Mouse (Mus musculus): ENCODE measurements at regions not wholly inside any gene's neighbourhood (a gene's known extent, or its start where the extent isn't known, plus 50 kb on each side); places are given as distances from the start of the nearest gene placed in this dataset.

GRCm38 (mm10) chr2:30719611-30720290, 83.7 kb downstream of the 1700001O22Rik start:
- ATAC-seq = no peak
- WGBS = 10% methylated on average over 8 of the region's 8 CpGs
- peak overlapping the region; percentile 40 for H3K4me3 ChIP-seq (ENCODE audit: low read length)

DNA sequence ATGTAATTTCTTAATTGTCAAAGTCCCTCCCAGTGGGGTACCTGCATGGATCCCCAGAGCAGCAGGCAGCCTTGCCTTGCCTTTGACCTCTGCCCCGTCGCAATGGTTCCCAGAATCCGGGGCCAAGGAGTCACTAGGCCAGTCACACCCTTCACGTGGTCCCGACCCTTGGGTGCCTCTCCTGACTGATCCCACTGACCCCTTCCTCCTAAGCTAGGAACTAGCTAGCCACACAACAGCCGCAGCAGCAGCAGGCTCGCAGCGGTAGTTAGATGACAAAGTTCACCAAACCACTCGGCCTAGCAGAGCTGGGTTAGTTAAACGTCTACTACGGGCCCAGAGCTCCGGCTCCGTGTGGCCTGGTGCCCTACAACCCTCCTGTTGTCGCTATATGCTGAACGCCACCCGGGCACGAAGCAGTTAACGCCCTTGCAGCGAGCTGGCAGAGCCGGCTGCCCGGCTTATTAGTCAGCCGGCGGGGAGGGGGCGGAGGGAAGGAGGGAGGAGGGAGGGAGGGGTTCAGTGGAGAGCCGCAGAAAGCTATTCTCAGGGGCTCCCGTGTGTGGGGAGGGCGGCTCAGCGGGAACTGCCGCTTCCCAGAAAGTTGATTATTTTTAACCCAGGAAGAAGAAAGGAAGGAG, 84.6 kb downstream of the 1700001O22Rik start:
- H3K27me3 ChIP-seq (replicated peaks; ENCODE audit: control insufficient read depth, insufficient read depth, low read length) = no peaks in the 10 kb centered on the region
- peak overlapping the region; percentile 78 for H3K4me2 ChIP-seq (ENCODE audit: low read depth, low read length)
- H3K4me1 ChIP-seq (ENCODE audit: control insufficient read depth, insufficient read depth, low read length) = peaks cover 71% of the 10 kb centered on the region
- peak overlapping the region; percentile 40 for H3K4me3 ChIP-seq (ENCODE audit: low read length)
- ATAC-seq = peak; percentile 80
- peak overlapping the region; percentile 100 for H3K27ac ChIP-seq (ENCODE audit: low read length)
- H3K9me3 ChIP-seq (ENCODE audit: control insufficient read depth, low read length) = no peaks in the 10 kb centered on the region
- WGBS = under 1% methylated on average over 28 of the region's 29 CpGs
- no peaks in the 10 kb centered on the region for H3K36me3 ChIP-seq (ENCODE audit: control insufficient read depth, insufficient read depth, low read length)
- peak overlapping the region; percentile 78 for H3K9ac ChIP-seq (ENCODE audit: low read depth, low read length)

More at GRCm38 (mm10) chr2:30719611-30720290, 83.7 kb downstream of the 1700001O22Rik start:
- H3K9me3 ChIP-seq (ENCODE audit: control insufficient read depth, low read length) = no peaks in the 10 kb centered on the region
- peaks cover 74% of the 10 kb centered on the region for H3K4me1 ChIP-seq (ENCODE audit: control insufficient read depth, insufficient read depth, low read length)
- H3K36me3 ChIP-seq (ENCODE audit: control insufficient read depth, insufficient read depth, low read length) = no peaks in the 10 kb centered on the region
- no peaks in the 10 kb centered on the region for H3K27me3 ChIP-seq (replicated peaks; ENCODE audit: control insufficient read depth, insufficient read depth, low read length)
- peak overlapping the region; percentile 78 for H3K9ac ChIP-seq (ENCODE audit: low read depth, low read length)
- peak overlapping the region; percentile 100 for H3K27ac ChIP-seq (ENCODE audit: low read length)
- H3K4me2 ChIP-seq (ENCODE audit: low read depth, low read length) = peak overlapping the region; percentile 78

- peak overlapping the region; percentile 40 for H3K4me3 ChIP-seq (ENCODE audit: low read length)
Observed at GRCm38 (mm10) chr2:30718329-30718675, 85.2 kb downstream of the 1700001O22Rik start.

GRCm38 (mm10) chr2:30717566-30718328, 85.7 kb downstream of the 1700001O22Rik start:
- H3K36me3 ChIP-seq (ENCODE audit: control insufficient read depth, insufficient read depth, low read length) = no peaks in the 10 kb centered on the region
- H3K9me3 ChIP-seq (ENCODE audit: control insufficient read depth, low read length) = no peaks in the 10 kb centered on the region
- H3K4me3 ChIP-seq (ENCODE audit: low read length) = peak overlapping the region; percentile 40
- peak overlapping the region; percentile 78 for H3K4me2 ChIP-seq (ENCODE audit: low read depth, low read length)
- peak overlapping the region; percentile 71 for H3K9ac ChIP-seq (ENCODE audit: low read depth, low read length)
- H3K27me3 ChIP-seq (replicated peaks; ENCODE audit: control insufficient read depth, insufficient read depth, low read length) = no peaks in the 10 kb centered on the region
- H3K27ac ChIP-seq (ENCODE audit: low read length) = peak overlapping the region; percentile 100
- H3K4me1 ChIP-seq (ENCODE audit: control insufficient read depth, insufficient read depth, low read length) = peaks cover 75% of the 10 kb centered on the region
- 13% methylated on average over 16 of the region's 16 CpGs for WGBS
- ATAC-seq = no peak; the same call in 1 of the 2 replicates

More at GRCm38 (mm10) chr2:30718329-30718675, 85.2 kb downstream of the 1700001O22Rik start:
- WGBS = under 1% methylated on average over 12 of the region's 12 CpGs
- Histone ChIP-seq H3K4me1 (ENCODE audit: control insufficient read depth, insufficient read depth, low read length) (peaks cover 75% of the 10 kb centered on the region), H3K36me3 (ENCODE audit: control insufficient read depth, insufficient read depth, low read length) (no peaks in the 10 kb centered on the region), H3K9me3 (ENCODE audit: control insufficient read depth, low read length) (no peaks in the 10 kb centered on the region), H3K27ac (ENCODE audit: low read length) (peak overlapping the region; percentile 100), H3K9ac (ENCODE audit: low read depth, low read length) (peak overlapping the region; percentile 71), H3K27me3 (replicated peaks; ENCODE audit: control insufficient read depth, insufficient read depth, low read length) (no peaks in the 10 kb centered on the region), H3K4me2 (ENCODE audit: low read depth, low read length) (peak overlapping the region; percentile 78)
- peak; percentile 72 for ATAC-seq

DNA sequence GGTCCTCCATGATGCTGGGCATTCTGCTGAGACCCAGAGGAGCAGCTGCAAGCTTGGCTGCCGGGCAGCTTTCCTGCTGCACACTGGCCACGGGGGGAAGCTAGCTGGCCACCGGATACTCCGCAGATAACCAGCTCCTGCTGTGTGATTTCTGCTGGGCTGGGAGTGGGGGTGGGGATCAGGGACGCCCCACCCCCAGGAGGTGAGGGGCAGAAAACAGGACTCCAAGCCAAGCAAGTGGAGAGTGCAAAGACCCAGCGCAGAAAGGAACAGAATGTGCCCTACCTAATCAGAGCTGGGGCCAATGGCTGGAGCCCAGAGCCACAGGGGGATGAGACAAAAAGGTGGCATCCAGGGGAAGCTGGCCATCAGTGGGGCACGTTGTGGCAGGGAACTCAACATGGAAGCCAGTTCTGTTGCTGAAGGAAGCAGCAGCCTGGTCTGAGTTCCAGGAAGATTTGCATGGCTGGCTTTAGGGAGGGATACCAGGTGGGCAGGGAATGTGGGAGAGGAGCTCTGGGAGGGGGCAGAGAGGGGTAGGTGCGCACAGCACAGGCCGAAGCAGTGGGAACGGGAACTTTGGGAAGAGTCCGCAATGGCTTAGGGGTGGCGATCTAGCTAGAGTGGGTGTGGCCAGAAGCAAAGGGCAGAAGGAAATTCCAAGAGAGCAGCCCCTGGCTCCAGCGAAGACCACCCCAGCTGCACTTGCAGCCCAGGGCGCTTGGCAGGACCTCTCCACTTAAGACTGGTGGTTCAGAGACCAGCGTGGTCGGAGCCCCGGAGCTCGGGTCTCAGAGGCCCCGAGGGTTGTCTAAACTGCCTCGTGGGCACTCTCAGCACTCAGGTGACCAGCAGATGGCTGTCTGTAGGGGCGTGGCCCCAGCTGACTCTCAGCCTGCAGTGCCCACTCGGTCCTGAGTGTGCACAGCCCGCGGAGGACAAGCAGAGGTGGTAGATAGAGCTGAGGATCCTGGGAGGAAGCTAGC, 86.6 kb downstream of the 1700001O22Rik start:
- no peaks in the 10 kb centered on the region for H3K9me3 ChIP-seq (ENCODE audit: control insufficient read depth, low read length)
- peak overlapping the region; percentile 78 for H3K4me2 ChIP-seq (ENCODE audit: low read depth, low read length)
- H3K4me3 ChIP-seq (ENCODE audit: low read length) = peak overlapping the region; percentile 26
- peak; percentile 13 for ATAC-seq
- no peaks in the 10 kb centered on the region for H3K36me3 ChIP-seq (ENCODE audit: control insufficient read depth, insufficient read depth, low read length)
- peak overlapping the region; percentile 100 for H3K27ac ChIP-seq (ENCODE audit: low read length)
- H3K9ac ChIP-seq (ENCODE audit: low read depth, low read length) = peak overlapping the region; percentile 71
- peaks cover 74% of the 10 kb centered on the region for H3K4me1 ChIP-seq (ENCODE audit: control insufficient read depth, insufficient read depth, low read length)
- 3% methylated on average over 24 of the region's 24 CpGs for WGBS
- H3K27me3 ChIP-seq (replicated peaks; ENCODE audit: control insufficient read depth, insufficient read depth, low read length) = no peaks in the 10 kb centered on the region

DNA sequence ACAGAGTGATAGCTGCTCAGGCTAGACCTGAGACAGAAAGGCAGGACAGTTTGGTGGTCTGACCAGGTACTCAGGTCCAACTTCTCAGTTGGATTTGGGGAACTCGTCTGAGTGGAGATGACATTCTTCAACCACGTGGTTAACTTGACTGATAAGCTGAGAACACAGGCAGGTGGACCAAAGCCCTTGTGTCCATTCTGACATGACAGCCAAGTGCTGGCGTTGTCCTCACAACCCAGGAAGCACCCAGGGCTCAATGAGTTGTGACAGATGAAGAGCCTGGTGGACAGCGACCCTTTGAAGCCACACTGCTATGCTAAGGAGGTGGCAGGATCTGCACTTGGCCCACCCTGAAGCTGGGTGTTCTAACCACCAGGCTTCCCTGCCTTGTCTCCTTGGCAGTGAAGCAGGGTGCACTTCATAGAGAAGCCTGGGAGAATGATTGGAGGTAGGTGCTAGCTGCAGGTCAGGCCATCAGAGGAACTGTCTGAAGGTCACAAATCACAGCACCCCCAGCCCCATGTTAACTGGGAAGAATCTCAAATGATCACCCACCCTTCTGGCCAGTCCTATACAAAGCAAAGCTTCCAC, 87.6 kb downstream of the 1700001O22Rik start:
- H3K4me3 ChIP-seq (ENCODE audit: low read length) = no peak overlapping the region
- WGBS = 71% methylated on average over 4 of the region's 4 CpGs
- H3K27me3 ChIP-seq (replicated peaks; ENCODE audit: control insufficient read depth, insufficient read depth, low read length) = no peaks in the 10 kb centered on the region
- no peaks in the 10 kb centered on the region for H3K9me3 ChIP-seq (ENCODE audit: control insufficient read depth, low read length)
- ATAC-seq = no peak
- H3K4me1 ChIP-seq (ENCODE audit: control insufficient read depth, insufficient read depth, low read length) = peaks cover 69% of the 10 kb centered on the region
- no peaks in the 10 kb centered on the region for H3K36me3 ChIP-seq (ENCODE audit: control insufficient read depth, insufficient read depth, low read length)
- H3K9ac ChIP-seq (ENCODE audit: low read depth, low read length) = peak overlapping the region; percentile 71; the same call in 1 of the 2 replicates
- H3K27ac ChIP-seq (ENCODE audit: low read length) = peak overlapping the region; percentile 100; the same call in 1 of the 2 replicates
- H3K4me2 ChIP-seq (ENCODE audit: low read depth, low read length) = no peak overlapping the region

DNA sequence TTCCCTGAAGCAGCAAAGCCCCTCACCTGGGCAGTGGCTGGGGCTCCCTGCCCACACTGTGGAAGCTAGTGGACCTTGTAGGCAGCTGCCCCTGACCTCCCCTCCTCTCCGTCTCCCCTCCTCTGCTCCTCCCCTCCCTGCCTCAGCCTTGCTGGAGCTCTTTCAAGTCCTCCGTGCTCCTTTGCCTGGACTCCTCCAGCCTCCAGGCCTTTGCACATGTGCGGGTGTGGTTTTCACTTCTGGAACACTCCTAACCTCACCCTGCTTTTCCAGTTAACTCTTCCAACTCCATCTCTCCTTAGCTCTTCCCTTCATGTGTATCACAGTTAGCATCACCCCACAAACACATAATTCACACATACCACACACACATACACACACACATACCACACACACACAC, 89.9 kb downstream of the 1700001O22Rik start:
- peak overlapping the region; percentile 15; the same call in 1 of the 2 replicates for H3K9ac ChIP-seq (ENCODE audit: low read depth, low read length)
- ATAC-seq = no peak

GRCm38 (mm10) chr2:30712841-30713401, 90.5 kb downstream of the 1700001O22Rik start:
- Histone ChIP-seq H3K9ac (ENCODE audit: low read depth, low read length) (no peak overlapping the region), H3K27me3 (replicated peaks; ENCODE audit: control insufficient read depth, insufficient read depth, low read length) (no peaks in the 10 kb centered on the region), H3K4me2 (ENCODE audit: low read depth, low read length) (no peak overlapping the region), H3K36me3 (ENCODE audit: control insufficient read depth, insufficient read depth, low read length) (no peaks in the 10 kb centered on the region), H3K27ac (ENCODE audit: low read length) (peak overlapping the region; percentile 80), H3K4me1 (ENCODE audit: control insufficient read depth, insufficient read depth, low read length) (peaks cover 62% of the 10 kb centered on the region), H3K4me3 (ENCODE audit: low read length) (no peak overlapping the region), H3K9me3 (ENCODE audit: control insufficient read depth, low read length) (no peaks in the 10 kb centered on the region)
- no peak for ATAC-seq
- 60% methylated on average over 9 of the region's 9 CpGs for WGBS

More for the DNA sequence above, 89.9 kb downstream of the 1700001O22Rik start:
- no peak overlapping the region for H3K4me3 ChIP-seq (ENCODE audit: low read length)
- no peaks in the 10 kb centered on the region for H3K9me3 ChIP-seq (ENCODE audit: control insufficient read depth, low read length)
- H3K4me2 ChIP-seq (ENCODE audit: low read depth, low read length) = no peak overlapping the region
- WGBS = 13% methylated on average over 3 of the region's 3 CpGs
- H3K36me3 ChIP-seq (ENCODE audit: control insufficient read depth, insufficient read depth, low read length) = no peaks in the 10 kb centered on the region
- no peaks in the 10 kb centered on the region for H3K27me3 ChIP-seq (replicated peaks; ENCODE audit: control insufficient read depth, insufficient read depth, low read length)
- H3K4me1 ChIP-seq (ENCODE audit: control insufficient read depth, insufficient read depth, low read length) = peaks cover 65% of the 10 kb centered on the region
- H3K27ac ChIP-seq (ENCODE audit: low read length) = 0 out of 2 replicates have a peak overlapping the region, but pooled peaks have one; percentile 30
